Mouse (Mus musculus): ENCODE measurements at regions not wholly inside any gene's neighbourhood (a gene's known extent, or its start where the extent isn't known, plus 50 kb on each side); places are given as distances from the start of the nearest gene placed in this dataset.

GRCm38 (mm10) chr9:26575990-26576389 is 157.5 kb upstream of the B3gat1 start:
- DNase-seq (ENCODE audit: low spot score in 2 of 2), result no peak

GRCm38 (mm10) chr9:26601979-26602378 is 131.5 kb upstream of the B3gat1 start:
- no peak for DNase-seq (ENCODE audit: low spot score in 2 of 2)

GRCm38 (mm10) chr9:26604552-26604951 is 129.0 kb upstream of the B3gat1 start:
- no peak for DNase-seq (ENCODE audit: low spot score in 2 of 2)

- no peak for DNase-seq (ENCODE audit: low spot score in 2 of 2)
These were observed 121.7 kb upstream of the B3gat1 start for GRCm38 (mm10) chr9:26611711-26612437.

GRCm38 (mm10) chr9:26622840-26623448 is 110.6 kb upstream of the B3gat1 start:
- DNase-seq (ENCODE audit: low spot score in 2 of 2), result no peak

- no peak for DNase-seq (ENCODE audit: low spot score in 2 of 2)
These were observed 108.2 kb upstream of the B3gat1 start for GRCm38 (mm10) chr9:26625171-26625937.

GRCm38 (mm10) chr9:26632891-26633650 is 100.5 kb upstream of the B3gat1 start:
- DNase-seq (ENCODE audit: low spot score in 2 of 2), result no peak

GRCm38 (mm10) chr9:26635211-26635610 is 98.3 kb upstream of the B3gat1 start:
- no peak for DNase-seq (ENCODE audit: low spot score in 2 of 2)

- no peak for DNase-seq (ENCODE audit: low spot score in 2 of 2)
These were observed 94.9 kb upstream of the B3gat1 start for GRCm38 (mm10) chr9:26638586-26638985.

GRCm38 (mm10) chr9:26642302-26642701 is 91.2 kb upstream of the B3gat1 start:
- DNase-seq (ENCODE audit: low spot score in 2 of 2), result no peak

GRCm38 (mm10) chr9:26642831-26643230 is 90.7 kb upstream of the B3gat1 start:
- DNase-seq (ENCODE audit: low spot score in 2 of 2), result no peak

GRCm38 (mm10) chr9:26649506-26649905 is 84.0 kb upstream of the B3gat1 start:
- no peak for DNase-seq (ENCODE audit: low spot score in 2 of 2)

GRCm38 (mm10) chr9:26652920-26653319 is 80.6 kb upstream of the B3gat1 start:
- no peak for DNase-seq (ENCODE audit: low spot score in 2 of 2)

- DNase-seq (ENCODE audit: low spot score in 2 of 2), result no peak
These were observed 74.2 kb upstream of the B3gat1 start for GRCm38 (mm10) chr9:26659366-26659765.

GRCm38 (mm10) chr9:26663544-26663943 is 70.0 kb upstream of the B3gat1 start:
- no peak for DNase-seq (ENCODE audit: low spot score in 2 of 2)

- no peak for DNase-seq (ENCODE audit: low spot score in 2 of 2)
These were observed 65.7 kb upstream of the B3gat1 start for GRCm38 (mm10) chr9:26667835-26668234.

GRCm38 (mm10) chr9:26674059-26674757 is 59.3 kb upstream of the B3gat1 start:
- no peak for DNase-seq (ENCODE audit: low spot score in 2 of 2)

GRCm38 (mm10) chr9:26678288-26678687 is 55.2 kb upstream of the B3gat1 start:
- no peak for DNase-seq (ENCODE audit: low spot score in 2 of 2)

- no peak for DNase-seq (ENCODE audit: low spot score in 2 of 2)
These were observed 52.0 kb upstream of the B3gat1 start for GRCm38 (mm10) chr9:26681516-26681915.

Measured in urinary bladder, postnatal 36 days (tissue).